Mouse (Mus musculus) MEL (cell line): ENCODE measurements around the gene Gm32742. TPM values are rescaled to one million over a fixed set of nuclear protein-coding genes. Genes with fewer than 3 reads are reported as not detected.

Experiments
- DNase-seq: peaks from one replicate; pipeline ENCODE4 v3.0.0; 2011; ENCODE audit warnings: low read depth, low spot score
- H3K27ac ChIP-seq: 2 replicates; pipeline ENCODE4 v1.5.1; 2012; ENCODE audit warnings: low read depth, mild to moderate bottlenecking, control low read depth, low read length, moderate library complexity; ENCODE audit not compliant: control insufficient read depth
- H3K27me3 ChIP-seq, 2 experiments: fragments of 150-350 bp in 1 of 2; sonication (generic) in 1 of 2; 2 replicates each; pipeline ENCODE4 v1.6.1; 2012; ENCODE audit warnings: low read length in 2 of 2, mild to moderate bottlenecking in 2 of 2, improper control_type of control experiment in 1 of 2, moderate library complexity in 1 of 2; ENCODE audit not compliant: insufficient read depth in 2 of 2, control insufficient read depth in 1 of 2
- H3K36me3 ChIP-seq, 2 experiments: 2 replicates each; pipeline ENCODE4 v1.6.1; 2012 to 2014; ENCODE audit warnings: low read length in 2 of 2, improper control_type of control experiment in 1 of 2, inconsistent platforms in 1 of 2, mild to moderate bottlenecking in 1 of 2; ENCODE audit not compliant: insufficient read depth in 2 of 2, control insufficient read depth in 1 of 2
- H3K4me1 ChIP-seq, 2 experiments: fragments of 150-350 bp in 1 of 2; sonication (generic) in 1 of 2; 2 replicates each; pipeline ENCODE4 v1.6.1; 2012; ENCODE audit warnings: low read length in 2 of 2, improper control_type of control experiment in 1 of 2, mild to moderate bottlenecking in 1 of 2; ENCODE audit not compliant: insufficient read depth in 2 of 2, control insufficient read depth in 1 of 2
- H3K4me3 ChIP-seq, 2 experiments: fragments of 150-350 bp in 1 of 2; sonication (generic) in 1 of 2; 2 replicates each; pipeline ENCODE4 v1.5.1; 2012; ENCODE audit warnings: low read depth in 2 of 2, low read length in 2 of 2, mild to moderate bottlenecking in 2 of 2, moderate library complexity in 2 of 2, control low read depth in 1 of 2, improper control_type of control experiment in 1 of 2; ENCODE audit not compliant: control insufficient read depth in 1 of 2, insufficient read depth in 1 of 2
- H3K79me2 ChIP-seq: 2 replicates; pipeline ENCODE4 v1.6.1; 2012; ENCODE audit warnings: mild to moderate bottlenecking, low read length, moderate library complexity; ENCODE audit not compliant: control insufficient read depth, poor library complexity, insufficient read depth
- H3K9ac ChIP-seq: 2 replicates; pipeline ENCODE4 v1.6.1; 2012; ENCODE audit warnings: low read depth, mild to moderate bottlenecking, control low read depth, low read length, moderate library complexity; ENCODE audit not compliant: control insufficient read depth, poor library complexity, severe bottlenecking
- H3K9me3 ChIP-seq: fragments of 150-350 bp; sonication (generic); replicated peaks from 2 replicates; pipeline ENCODE4 v1.6.1; 2012; ENCODE audit warnings: mild to moderate bottlenecking, low read length, improper control_type of control experiment, moderate library complexity; ENCODE audit not compliant: insufficient read depth
- BHLHE40 ChIP-seq: IDR thresholded peaks from 2 replicates; pipeline ENCODE4 v1.6.1; 2012; ENCODE audit warnings: low read depth, mild to moderate bottlenecking, inconsistent platforms, low read length, improper control_type of control experiment, borderline replicate concordance
- CHD1 ChIP-seq: IDR thresholded peaks from 2 replicates; pipeline ENCODE4 v1.6.1; 2012; ENCODE audit warnings: low read depth, mild to moderate bottlenecking, inconsistent platforms, low read length, improper control_type of control experiment
- CHD2 ChIP-seq: IDR thresholded peaks from 2 replicates; pipeline ENCODE4 v1.6.1; 2011; ENCODE audit warnings: low read length, improper control_type of control experiment
- E2F4 ChIP-seq: IDR thresholded peaks from 2 replicates; pipeline ENCODE4 v1.6.1; 2011; ENCODE audit warnings: low read depth, low read length, improper control_type of control experiment, borderline replicate concordance
- ETS1 ChIP-seq: IDR thresholded peaks from 2 replicates; pipeline ENCODE4 v1.6.1; 2012; ENCODE audit warnings: low read depth, mild to moderate bottlenecking, inconsistent platforms, low read length, improper control_type of control experiment, moderate library complexity
- GATA1 ChIP-seq: IDR thresholded peaks from 2 replicates; pipeline ENCODE4 v1.6.1; 2011; ENCODE audit warnings: low read depth, low read length, improper control_type of control experiment
- HCFC1 ChIP-seq: IDR thresholded peaks from 2 replicates; pipeline ENCODE4 v1.6.1; 2012; ENCODE audit warnings: low read depth, mild to moderate bottlenecking, inconsistent platforms, low read length, improper control_type of control experiment, moderate library complexity
- JUND ChIP-seq: IDR thresholded peaks from 2 replicates; pipeline ENCODE4 v1.6.1; 2011; ENCODE audit warnings: low read depth, mild to moderate bottlenecking, improper control_type of control experiment, low read length
- MAX ChIP-seq: IDR thresholded peaks from 2 replicates; pipeline ENCODE4 v1.6.1; 2011; ENCODE audit warnings: low read length, improper control_type of control experiment
- MAZ ChIP-seq: IDR thresholded peaks from 2 replicates; pipeline ENCODE4 v1.6.1; 2012; ENCODE audit warnings: low read depth, mild to moderate bottlenecking, inconsistent platforms, low read length, improper control_type of control experiment
- MEF2A ChIP-seq: IDR thresholded peaks from 2 replicates; pipeline ENCODE4 v1.6.1; 2014; ENCODE audit warnings: low read depth, mild to moderate bottlenecking, inconsistent platforms, low read length, improper control_type of control experiment; ENCODE audit not compliant: poor library complexity, insufficient replicate concordance, severe bottlenecking; ENCODE audit errors: extremely low read depth
- MYB ChIP-seq: IDR thresholded peaks from 2 replicates; pipeline ENCODE4 v1.6.1; 2011; ENCODE audit warnings: mild to moderate bottlenecking, low read depth, low read length, improper control_type of control experiment
- MYC ChIP-seq: IDR thresholded peaks from 2 replicates; pipeline ENCODE4 v1.6.1; 2011; ENCODE audit warnings: low read depth, mild to moderate bottlenecking, low read length, improper control_type of control experiment, moderate library complexity
- NELFE ChIP-seq: IDR thresholded peaks from 2 replicates; pipeline ENCODE4 v1.6.1; 2011; ENCODE audit warnings: low read depth, low read length, improper control_type of control experiment
- NRF1 ChIP-seq: IDR thresholded peaks from 2 replicates; pipeline ENCODE4 v1.6.1; 2014; ENCODE audit warnings: low read depth, mild to moderate bottlenecking, inconsistent platforms, low read length, improper control_type of control experiment, moderate library complexity; ENCODE audit not compliant: poor library complexity, insufficient read depth, severe bottlenecking
- POLR2A ChIP-seq, 2 experiments: IDR thresholded peaks; 2 replicates each; pipeline ENCODE4 v1.6.1; 2011 to 2012; ENCODE audit warnings: low read length in 2 of 2, mild to moderate bottlenecking in 2 of 2, control low read depth in 1 of 2, improper control_type of control experiment in 1 of 2, low read depth in 1 of 2, moderate library complexity in 1 of 2; ENCODE audit not compliant: control insufficient read depth in 1 of 2, insufficient read depth in 1 of 2, poor library complexity in 1 of 2
- POLR2AphosphoS2 ChIP-seq: IDR thresholded peaks from 2 replicates; pipeline ENCODE4 v1.6.1; 2011; ENCODE audit warnings: low read length, improper control_type of control experiment
- POLR2AphosphoS5 ChIP-seq: IDR thresholded peaks from 2 replicates; pipeline ENCODE4 v1.6.1; 2012; ENCODE audit warnings: low read depth, borderline replicate concordance, mild to moderate bottlenecking, inconsistent platforms, low read length, moderate library complexity, mixed read lengths
- RAD21 ChIP-seq: IDR thresholded peaks from 2 replicates; pipeline ENCODE4 v1.6.1; 2011; ENCODE audit warnings: mild to moderate bottlenecking, low read depth, low read length, improper control_type of control experiment
- SIN3A ChIP-seq: IDR thresholded peaks from 2 replicates; pipeline ENCODE4 v1.6.1; 2012; ENCODE audit warnings: low read length, improper control_type of control experiment, inconsistent platforms
- SMC3 ChIP-seq: IDR thresholded peaks from 2 replicates; pipeline ENCODE4 v1.6.1; 2011; ENCODE audit warnings: low read depth, low read length, improper control_type of control experiment
- TAL1 ChIP-seq: IDR thresholded peaks from 2 replicates; pipeline ENCODE4 v1.6.1; 2012; ENCODE audit warnings: mild to moderate bottlenecking, inconsistent platforms, low read length, moderate library complexity, mixed read lengths
- TBP ChIP-seq: IDR thresholded peaks from 2 replicates; pipeline ENCODE4 v1.8.0; 2011; ENCODE audit warnings: low read depth, low read length, improper control_type of control experiment
- TCF12 ChIP-seq: IDR thresholded peaks from 2 replicates; pipeline ENCODE4 v1.6.1; 2014; ENCODE audit warnings: low read depth, mild to moderate bottlenecking, inconsistent platforms, low read length, improper control_type of control experiment, moderate library complexity
- USF2 ChIP-seq, 2 experiments: IDR thresholded peaks; 2 replicates each; pipeline ENCODE4 v1.6.1; 2011 to 2012; ENCODE audit warnings: improper control_type of control experiment in 2 of 2, low read length in 2 of 2, borderline replicate concordance in 1 of 2, inconsistent platforms in 1 of 2, low read depth in 1 of 2, mild to moderate bottlenecking in 1 of 2; ENCODE audit not compliant: insufficient read depth in 1 of 2
- ZC3H11A ChIP-seq: IDR thresholded peaks from 2 replicates; pipeline ENCODE4 v1.6.1; 2012; ENCODE audit warnings: low read depth, mild to moderate bottlenecking, inconsistent platforms, low read length, improper control_type of control experiment
- ZKSCAN1 ChIP-seq: IDR thresholded peaks from 2 replicates; pipeline ENCODE4 v1.6.1; 2012; ENCODE audit warnings: low read depth, mild to moderate bottlenecking, inconsistent platforms, low read length, improper control_type of control experiment, moderate library complexity
- ZMIZ1 ChIP-seq: IDR thresholded peaks from 2 replicates; pipeline ENCODE4 v1.6.1; 2012; ENCODE audit warnings: low read depth, mild to moderate bottlenecking, inconsistent platforms, low read length, improper control_type of control experiment, moderate library complexity
- polyA plus RNA-seq, 2 experiments: library from polyadenylated mRNA; stranded (reverse) in 1 of 2; unstranded in 1 of 2; fragments of >175 nt in 1 of 2; fragments of >200 nt in 1 of 2; gene quantifications; 2 replicates each; pipeline versions ENCODE4 v1.2.1 to v1.2.4; 2012; ENCODE audit warnings: low replicate concordance in 2 of 2, low read depth in 1 of 2; ENCODE audit not compliant: insufficient read length in 2 of 2, insufficient read depth in 1 of 2, missing spikeins in 1 of 2
- total RNA-seq: library from RNA; depleted of rRNA; stranded (reverse); fragments of 300-350 nt; gene quantifications from 2 replicates; pipeline ENCODE4 v1.2.3, GENCODE M21; 2012

The Gm32742 gene
- total and polyA plus RNA-seq, 3 experiments: 0.01 TPM; not detected in 2

DNA sequence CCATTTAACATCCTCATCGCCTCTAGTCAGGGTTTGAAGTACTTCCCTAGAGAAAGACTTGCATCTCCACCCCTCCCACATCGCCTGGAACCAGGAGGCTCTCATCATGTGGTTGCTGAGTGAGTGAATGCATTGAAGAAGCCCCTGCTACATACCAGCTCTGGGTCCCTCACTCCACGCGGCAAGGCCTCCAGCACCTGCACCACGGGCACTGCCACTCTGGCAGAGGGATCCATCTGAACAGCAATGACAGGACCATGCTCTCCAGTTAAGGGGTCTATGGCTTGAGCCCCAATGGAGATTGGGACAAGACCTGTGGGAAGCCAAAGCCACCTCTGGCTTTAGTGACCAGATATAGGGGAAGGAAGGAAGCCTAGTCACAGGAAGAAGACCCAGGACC, 18.0 kb downstream of the Gm32742 start:
- Histone ChIP-seq H3K9ac (no peak overlapping the region), H3K9me3 (no peaks in the 10 kb centered on the region)
- TF ChIP-seq ZMIZ1 (no peak), SMC3 (no peak), POLR2AphosphoS5 (no peak), ZC3H11A (no peak), SIN3A (no peak), JUND (no peak), MYC (no peak), ZKSCAN1 (no peak), TAL1 (no peak), CHD2 (no peak), ETS1 (no peak), TBP (no peak), GATA1 (no peak), MAZ (no peak), BHLHE40 (no peak), MAX (no peak), POLR2A (IDR thresholded peaks at IDR 0.05; ENCODE audit: control insufficient read depth in 1 of 2, insufficient read depth in 1 of 2, low read depth in 1 of 2, low read length in 2 of 2, poor library complexity in 1 of 2) (no peak)
- TF ChIP-seq, all 39 proteins: peak for 0
- Histone ChIP-seq H3K27ac (no peak overlapping the region), H3K4me1 (peaks cover 0 to 4% of the 10 kb centered on the region in 2 experiments; a peak in 3 of 4 replicates), H3K79me2 (no peaks in the 10 kb centered on the region), H3K4me3 (no peak overlapping the region), H3K27me3 (no peaks in the 10 kb centered on the region), H3K36me3 (peaks cover 0 to 4% of the 10 kb centered on the region in 2 experiments; a peak in 2 of 4 replicates)
- no peak for DNase-seq

DNA sequence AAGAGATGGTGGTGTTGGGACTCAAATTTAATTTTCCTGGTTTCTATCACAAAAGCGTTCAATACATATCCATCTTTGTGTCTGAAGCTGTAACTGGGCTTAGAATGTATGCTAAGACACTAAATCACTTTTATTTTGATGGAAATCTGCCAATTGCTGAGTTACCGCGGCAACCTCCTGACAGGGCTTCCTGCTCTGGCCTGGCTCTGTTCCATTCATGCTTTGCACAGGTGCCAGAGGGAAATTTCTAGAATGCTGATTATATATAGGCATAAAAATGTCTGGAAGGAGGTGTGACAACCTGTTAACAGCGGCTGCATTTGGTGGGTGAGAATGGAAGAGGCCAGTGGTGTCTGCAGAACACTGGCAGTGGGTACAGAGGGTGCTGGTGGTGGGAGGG, 18.8 kb downstream of the Gm32742 start:
- Histone ChIP-seq H3K27ac (no peak overlapping the region), H3K27me3 (no peaks in the 10 kb centered on the region), H3K4me3 (no peak overlapping the region), H3K4me1 (peaks cover 0 to 4% of the 10 kb centered on the region in 2 experiments; a peak in 3 of 4 replicates), H3K9me3 (no peaks in the 10 kb centered on the region), H3K9ac (no peak overlapping the region), H3K79me2 (no peaks in the 10 kb centered on the region), H3K36me3 (peaks cover 0 to 4% of the 10 kb centered on the region in 2 experiments; a peak in 2 of 4 replicates)
- TF ChIP-seq E2F4 (no peak), TAL1 (no peak), TCF12 (no peak), POLR2AphosphoS5 (no peak), USF2 (IDR thresholded peaks at IDR 0.05; ENCODE audit: borderline replicate concordance in 1 of 2, insufficient read depth in 1 of 2, low read depth in 1 of 2, low read length in 2 of 2) (no peak), HCFC1 (no peak), BHLHE40 (no peak), POLR2A (IDR thresholded peaks at IDR 0.05; ENCODE audit: control insufficient read depth in 1 of 2, insufficient read depth in 1 of 2, low read depth in 1 of 2, low read length in 2 of 2, poor library complexity in 1 of 2) (no peak), NELFE (no peak), SMC3 (no peak), CHD2 (no peak), MYC (no peak), RAD21 (no peak), NRF1 (no peak), CHD1 (no peak), MEF2A (no peak), POLR2AphosphoS2 (no peak), SIN3A (no peak), MYB (no peak), ZMIZ1 (no peak)
- peak; percentile 52 for DNase-seq
